Mouse (Mus musculus) C2C12 (cell line): Measurements from ENCODE around the gene Capn15.

ENCODE experiments used
- CEBPB ChIP-seq: IDR thresholded peaks from one replicate; pipeline ENCODE4 v1.6.1; 2011; ENCODE audit warnings: low read depth, mild to moderate bottlenecking, control low read depth, moderate library complexity
- CTCF ChIP-seq: IDR thresholded peaks from one replicate; pipeline ENCODE4 v1.5.1; 2011; ENCODE audit not compliant: control insufficient read depth, insufficient read depth, insufficient read length
- MYOG ChIP-seq: IDR thresholded peaks from one replicate; pipeline ENCODE4 v1.6.1; 2011; ENCODE audit not compliant: control insufficient read depth, insufficient read length; ENCODE audit errors: extremely low read depth

DNA sequence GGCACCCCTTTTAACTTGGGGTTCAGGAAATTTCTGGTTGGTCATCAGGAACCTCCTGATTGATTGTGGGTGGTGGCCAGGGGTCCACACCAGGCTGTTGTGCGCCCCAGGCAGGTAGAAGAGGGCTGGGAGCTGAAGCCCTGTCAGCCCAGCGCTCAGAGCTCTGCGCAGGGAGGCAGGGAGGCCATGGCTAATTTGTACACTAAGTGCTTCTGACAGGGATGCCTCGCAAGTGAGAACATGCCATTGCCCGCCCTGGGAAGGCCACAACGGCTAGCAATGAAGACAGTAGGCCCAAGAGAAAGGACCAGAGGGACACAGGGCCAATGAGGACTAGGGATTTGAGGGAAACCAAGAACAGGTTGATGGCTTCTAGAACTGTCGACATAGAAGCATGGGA lies 29.0 kb downstream of the Capn15 start:
- no peak for TF ChIP-seq CTCF
- no peak for TF ChIP-seq CEBPB
- TF ChIP-seq MYOG = no peak
